Mouse (Mus musculus) lung, adult 2 months (tissue): Measurements from ENCODE around the gene Dkk3. TPM values are rescaled to one million over a fixed set of nuclear protein-coding genes. Genes with fewer than 3 reads are reported as not detected.

ENCODE experiments used
- DNase-seq: peaks from one replicate; pipeline ENCODE4 v3.0.0; 2022
- H3K4me1 ChIP-seq: fragments of 200-500 bp; 2 replicates; pipeline ENCODE4 v1.6.1; 2011; ENCODE audit warnings: low read length; ENCODE audit not compliant: control insufficient read depth, insufficient read depth
- H3K4me3 ChIP-seq: fragments of 200-500 bp; replicated peaks from 2 replicates; pipeline ENCODE3; 2011; ENCODE audit warnings: low read depth, mild to moderate bottlenecking, control low read depth, low read length; ENCODE audit errors: extremely low read depth
- CTCF ChIP-seq: fragments of 200-500 bp; IDR thresholded peaks from 2 replicates; pipeline ENCODE4 v1.5.1; 2011; ENCODE audit warnings: mild to moderate bottlenecking, low read length, control low read depth; ENCODE audit not compliant: insufficient read depth
- POLR2A ChIP-seq: fragments of 200-500 bp; IDR thresholded peaks from 2 replicates; pipeline ENCODE4 v1.6.1; 2011; ENCODE audit warnings: low read depth, mild to moderate bottlenecking, control low read depth, low read length, borderline replicate concordance; ENCODE audit errors: extremely low read depth
- whole genome bisulfite sequencing: fragments of 180-500 bp; shearing (Covaris S2); methylation state at CpG from one replicate; pipeline ENCODE4 v1.1.7; 2018; 5-methylcytosine and 5-hydroxymethylcytosine counted together
- polyA plus RNA-seq: library from polyadenylated mRNA; depleted of rRNA; stranded (reverse); fragments of >200 nt; gene quantifications from 2 replicates; pipeline ENCODE4 v1.2.3, GENCODE M21; 2012; rRNA removed

Dkk3 gene
- 28.3 and 32.3 TPM in 2 replicates for polyA plus RNA-seq

GRCm38 (mm10) chr7:112158942-112159341 is at the start of gene Dkk3:
TSS of gene Dkk3 (minus strand) at chr7:112159057.
- H3K4me1 ChIP-seq: 0 out of 2 replicates have a peak, but pooled peaks cover 2% of the 10 kb centered on the region
- no peak for TF ChIP-seq POLR2A
- no peak for TF ChIP-seq CTCF
- DNase-seq: no peak
- peak within 1 kb of the TSS; percentile 55 for H3K4me3 ChIP-seq
- 13% methylated on average over 21 of the region's 21 CpGs for whole genome bisulfite sequencing

- Histone ChIP-seq H3K4me3 (no peak overlapping the region), H3K4me1 (peaks cover 14% of the 10 kb centered on the region)
- TF ChIP-seq POLR2A (no peak), CTCF (no peak)
- no peak for DNase-seq
- 90% methylated on average over 6 of the region's 6 CpGs for WGBS
Observed at GRCm38 (mm10) chr7:112207717-112208116, 48.9 kb upstream of the Dkk3 start.

DNA sequence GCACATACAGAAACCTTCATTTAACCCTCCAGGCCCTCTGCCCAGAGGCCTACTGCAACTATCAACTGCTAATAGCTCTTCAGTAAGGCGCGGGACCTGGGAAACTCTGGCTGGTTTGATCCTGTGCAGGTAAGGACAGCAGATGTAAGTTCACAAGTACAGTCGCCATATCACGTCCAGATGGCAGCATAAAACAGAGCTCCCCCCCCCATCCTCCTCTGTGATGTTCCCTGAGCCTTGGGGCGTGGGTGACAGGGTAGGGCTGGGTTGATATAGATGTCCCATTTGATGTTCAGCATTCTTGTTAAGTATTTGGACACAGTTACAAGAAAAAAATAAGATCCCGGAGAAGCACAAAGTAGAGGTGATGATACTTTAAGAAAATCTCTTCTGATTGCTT is 46.7 kb upstream of the Dkk3 start:
- Histone ChIP-seq H3K4me3 (no peak overlapping the region), H3K4me1 (peaks cover 9% of the 10 kb centered on the region)
- 94% methylated on average over 6 of the region's 6 CpGs for WGBS
- no peak for TF ChIP-seq CTCF
- TF ChIP-seq POLR2A: no peak
- no peak for DNase-seq

DNA sequence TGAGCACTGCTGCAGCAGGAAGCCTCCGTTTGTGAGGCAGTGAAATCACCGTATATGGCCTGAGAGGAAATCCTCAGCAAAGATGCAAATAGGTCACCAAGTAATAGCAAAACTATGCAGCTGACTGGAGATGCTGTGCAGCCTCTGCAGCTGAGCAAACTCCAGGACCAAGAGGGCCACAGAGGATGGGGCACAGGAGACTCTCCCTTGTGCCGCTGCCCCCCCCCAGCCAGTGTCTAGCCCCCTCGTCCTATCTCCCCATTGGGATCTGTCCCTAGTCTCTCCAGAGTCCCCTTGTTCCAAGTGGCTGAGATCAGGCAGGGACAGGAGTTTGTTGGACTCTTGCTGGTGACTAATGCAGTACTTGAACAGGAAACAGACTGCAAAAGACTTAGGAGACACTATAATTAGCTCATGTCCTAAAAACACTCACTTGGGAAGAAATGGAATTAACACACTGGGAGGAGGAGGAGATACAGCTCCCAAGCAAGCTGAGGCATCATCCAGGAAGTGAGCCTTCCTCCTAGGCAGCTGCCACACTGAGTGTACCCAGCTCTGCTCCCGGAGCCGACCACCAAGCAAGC is 45.6 kb upstream of the Dkk3 start:
- TF ChIP-seq POLR2A (no peak), CTCF (no peak)
- peaks cover 9% of the 10 kb centered on the region for H3K4me1 ChIP-seq
- H3K4me3 ChIP-seq: no peak overlapping the region
- no peak for DNase-seq
- 35% methylated on average over 6 of the region's 6 CpGs for WGBS

DNA sequence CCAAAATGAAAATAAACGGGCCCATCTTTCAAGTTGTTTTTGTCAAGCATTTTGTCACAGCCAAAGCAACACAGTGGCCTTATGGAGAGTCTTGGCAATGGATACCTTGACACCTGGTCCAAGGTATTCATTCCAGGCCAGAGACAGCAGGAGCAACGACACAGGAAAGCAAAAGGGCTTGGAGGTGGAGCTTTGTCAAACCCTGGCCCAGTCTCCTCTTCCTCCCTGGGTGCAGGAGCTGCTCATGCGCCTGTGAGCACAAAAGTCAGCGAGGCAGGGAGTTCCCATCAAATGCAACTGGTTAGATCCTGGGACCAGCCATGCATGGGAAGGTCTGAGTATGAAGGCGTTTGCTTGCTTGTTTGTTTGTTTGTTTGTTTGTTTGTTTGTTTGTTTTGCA is 45.1 kb upstream of the Dkk3 start:
- DNase-seq: no peak
- WGBS: 65% methylated on average over 5 of the region's 5 CpGs
- no peak for TF ChIP-seq POLR2A
- no peak for TF ChIP-seq CTCF
- Histone ChIP-seq H3K4me1 (peaks cover 8% of the 10 kb centered on the region), H3K4me3 (no peak overlapping the region)

DNA sequence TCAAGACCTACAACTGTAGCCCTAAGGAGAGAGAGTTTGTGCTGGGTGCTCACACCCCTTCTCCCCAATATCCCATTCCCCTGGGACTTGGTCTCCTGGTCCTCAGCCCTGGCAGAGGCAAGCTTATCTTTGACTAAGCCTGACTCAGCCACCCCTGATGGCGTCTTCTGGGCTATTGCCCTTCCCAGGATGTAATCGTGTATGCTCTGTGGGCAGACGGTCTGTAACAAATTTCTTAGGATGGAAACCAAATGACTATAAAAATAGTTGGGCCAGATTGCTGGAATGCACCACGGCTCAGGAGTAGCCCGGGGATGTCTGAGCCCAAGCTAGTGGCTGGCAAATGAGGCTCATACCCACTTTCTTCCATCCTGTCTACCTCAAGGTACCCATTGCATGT is 44.0 kb upstream of the Dkk3 start:
- Histone ChIP-seq H3K4me1 (peaks cover 3% of the 10 kb centered on the region), H3K4me3 (no peak overlapping the region)
- no peak for TF ChIP-seq CTCF
- no peak for TF ChIP-seq POLR2A
- no peak for DNase-seq
- 72% methylated on average over 5 of the region's 5 CpGs for WGBS

GRCm38 (mm10) chr7:112202194-112202593 is 43.3 kb upstream of the Dkk3 start:
- DNase-seq: no peak
- WGBS: 53% methylated on average over 4 of the region's 4 CpGs
- no peak for TF ChIP-seq POLR2A
- no peak for TF ChIP-seq CTCF
- no peak overlapping the region for H3K4me3 ChIP-seq
- H3K4me1 ChIP-seq: peaks cover 3% of the 10 kb centered on the region

- no peak for DNase-seq
- TF ChIP-seq POLR2A (no peak), CTCF (no peak)
- Histone ChIP-seq H3K4me3 (no peak overlapping the region), H3K4me1 (peaks cover 3% of the 10 kb centered on the region)
- 78% methylated on average over 4 of the region's 4 CpGs for WGBS
Observed at GRCm38 (mm10) chr7:112200761-112201160, 41.9 kb upstream of the Dkk3 start.

- no peak for DNase-seq
- TF ChIP-seq CTCF (no peak), POLR2A (no peak)
- 82% methylated on average over 3 of the region's 3 CpGs for WGBS
- Histone ChIP-seq H3K4me3 (no peak overlapping the region), H3K4me1 (no peaks in the 10 kb centered on the region)
Observed at GRCm38 (mm10) chr7:112199343-112199742, 40.5 kb upstream of the Dkk3 start.

DNA sequence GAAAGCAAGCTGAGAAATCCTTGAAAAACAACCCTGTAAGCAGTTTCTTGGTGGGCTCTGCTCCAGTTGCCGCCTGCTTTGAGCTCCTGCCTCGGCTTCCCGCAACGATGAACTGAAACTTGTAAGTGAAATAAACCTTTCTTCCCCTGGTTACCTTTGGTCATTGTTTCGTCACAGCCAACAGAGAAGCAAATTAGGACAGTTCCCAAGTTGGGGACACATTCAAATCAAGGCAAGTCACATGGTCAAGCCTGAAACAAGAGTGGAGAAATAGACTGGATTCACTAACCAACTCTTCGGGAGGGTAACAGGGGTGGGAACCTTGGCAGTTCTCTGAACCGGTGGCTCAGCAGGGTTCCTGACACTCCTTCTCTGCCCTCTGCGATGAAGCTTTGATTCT is 38.6 kb upstream of the Dkk3 start:
- TF ChIP-seq CTCF (no peak), POLR2A (no peak)
- DNase-seq: no peak
- no peak overlapping the region for H3K4me3 ChIP-seq
- WGBS: 78% methylated on average over 8 of the region's 8 CpGs
- no peaks in the 10 kb centered on the region for H3K4me1 ChIP-seq
